Mouse (Mus musculus): ENCODE measurements at regions not wholly inside any gene's neighbourhood (a gene's known extent, or its start where the extent isn't known, plus 50 kb on each side); places are given as distances from the start of the nearest gene placed in this dataset.

DNA sequence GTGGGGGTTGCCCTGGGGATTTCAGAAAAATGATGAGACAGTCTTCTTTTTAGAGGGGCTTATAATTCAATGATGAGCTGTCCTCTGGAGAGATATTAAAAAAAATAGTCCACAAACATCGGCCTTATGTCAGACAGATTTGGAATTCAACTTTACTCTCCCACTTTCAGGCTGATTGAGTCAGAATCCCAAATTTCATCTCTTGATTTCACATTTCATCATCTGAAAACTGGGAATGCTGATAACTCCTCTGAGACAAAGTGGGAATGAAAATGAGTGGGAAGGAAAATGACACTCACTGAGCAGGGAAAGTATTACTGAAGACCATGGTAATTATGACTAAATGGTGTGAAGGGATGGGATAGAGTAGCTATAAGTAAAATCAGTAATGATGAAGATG, 239.1 kb downstream of the Plk2 start:
- Histone ChIP-seq H3K9ac (ENCODE audit: insufficient read depth, low read depth) (no peak overlapping the region), H3K36me3 (replicated peaks in 1 of 2; ENCODE audit: control insufficient read depth in 1 of 2, insufficient read depth in 1 of 2, low read length in 1 of 2) (no peaks in the 10 kb centered on the region), H3K4me3 (replicated peaks in 1 of 3; ENCODE audit: low read depth in 2 of 3, low read length in 2 of 3, poor library complexity in 1 of 3) (no peak overlapping the region), H3K27ac (ENCODE audit: insufficient read depth, low read depth) (no peak overlapping the region), H3K79me2 (replicated peaks; ENCODE audit: control insufficient read depth, extremely low read depth, insufficient read depth, poor library complexity, severe bottlenecking) (no peaks in the 10 kb centered on the region), H3K9me3 (replicated peaks; ENCODE audit: low read length) (no peaks in the 10 kb centered on the region), H3K4me2 (ENCODE audit: insufficient read depth, low read depth, poor library complexity, severe bottlenecking) (no peak overlapping the region), H3K4me1 (ENCODE audit: control insufficient read depth in 1 of 2, insufficient read depth in 2 of 2) (peaks cover 0 to 6% of the 10 kb centered on the region in 2 experiments; a peak in 1 of 4 replicates), H3K27me3 (replicated peaks) (no peaks in the 10 kb centered on the region)
- in situ Hi-C loops (cut with MboI; ENCODE audit: low pct_ligation_motif_present, low pct_unique_long_range_greater_than_20kb, low sequenced_read_pairs) (no loop called here), dilution Hi-C loops (cut with MboI; ENCODE audit: extremely low pct_ligation_motif_present, extremely low pct_unique_long_range_greater_than_20kb, low sequenced_read_pairs) (no loop called here)
- DNase-seq (ENCODE audit: extremely low read depth) = no peak
- TF ChIP-seq MAZ (IDR thresholded peaks at IDR 0.05; ENCODE audit: low read depth, low read length) (no peak), ZC3H11A (IDR thresholded peaks at IDR 0.05; ENCODE audit: low read depth, low read length) (no peak), IRF4 (IDR thresholded peaks at IDR 0.05; ENCODE audit: low read depth, low read length) (no peak), SMC3 (IDR thresholded peaks at IDR 0.05; ENCODE audit: low read depth, low read length) (no peak), EP300 (IDR thresholded peaks at IDR 0.05; ENCODE audit: low read length) (no peak), MAFK (IDR thresholded peaks at IDR 0.05; ENCODE audit: insufficient replicate concordance, low read length) (no peak), JUND (conservative IDR thresholded peaks at IDR 0.05; ENCODE audit: low read depth, low read length) (no peak), CTCF (conservative IDR thresholded peaks at IDR 0.05 in 1 of 2, IDR thresholded peaks at IDR 0.05 in 1 of 2; ENCODE audit: low read depth in 2 of 2, low read length in 2 of 2) (no peak), RAD21 (IDR thresholded peaks at IDR 0.05; ENCODE audit: low read depth, low read length) (no peak), NELFE (IDR thresholded peaks at IDR 0.05; ENCODE audit: low read depth, low read length) (no peak), ZMIZ1 (IDR thresholded peaks at IDR 0.05; ENCODE audit: low read depth, low read length) (no peak), ZNF384 (IDR thresholded peaks at IDR 0.05; ENCODE audit: low read depth, low read length) (no peak), HCFC1 (IDR thresholded peaks at IDR 0.05; ENCODE audit: low read depth, low read length) (no peak), NRF1 (IDR thresholded peaks at IDR 0.05; ENCODE audit: low read depth, low read length) (no peak), PAX5 (IDR thresholded peaks at IDR 0.05; ENCODE audit: low read length) (no peak), CHD1 (IDR thresholded peaks at IDR 0.05; ENCODE audit: low read depth, low read length) (no peak), POLR2A (IDR thresholded peaks at IDR 0.05; ENCODE audit: low read depth, low read length) (no peak), KAT2A (IDR thresholded peaks at IDR 0.05; ENCODE audit: insufficient replicate concordance, low read length) (no peak)

DNA sequence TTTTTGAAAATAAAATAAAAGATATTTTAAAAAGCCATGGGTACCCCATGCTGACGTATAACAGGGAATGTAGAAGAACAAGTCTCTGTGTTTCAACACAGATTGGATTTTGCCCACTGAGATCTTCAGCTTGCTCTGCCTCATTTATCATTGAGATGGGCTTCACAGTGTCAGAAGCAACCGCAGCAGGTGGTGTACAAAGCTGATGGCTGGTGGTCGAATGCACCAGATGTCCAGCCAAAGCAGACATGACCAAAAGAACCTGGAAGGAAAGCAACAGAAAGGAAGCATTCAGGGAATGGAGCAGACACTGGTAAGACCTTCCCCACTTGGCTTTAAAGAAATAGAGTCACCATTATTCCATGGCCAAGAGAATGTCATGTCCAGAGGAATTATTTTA, 247.9 kb downstream of the Plk2 start:
- dilution Hi-C loops (cut with MboI; ENCODE audit: extremely low pct_ligation_motif_present, extremely low pct_unique_long_range_greater_than_20kb, low sequenced_read_pairs) = no loop called here
- no peak overlapping the region for H3K27ac ChIP-seq (ENCODE audit: insufficient read depth, low read depth)
- H3K4me3 ChIP-seq (replicated peaks in 1 of 3; ENCODE audit: low read depth in 2 of 3, low read length in 2 of 3, poor library complexity in 1 of 3) = no peak overlapping the region
- in situ Hi-C loops (cut with MboI; ENCODE audit: low pct_ligation_motif_present, low pct_unique_long_range_greater_than_20kb, low sequenced_read_pairs) = no loop called here
- no peak overlapping the region for H3K9ac ChIP-seq (ENCODE audit: insufficient read depth, low read depth)
- TF ChIP-seq ZKSCAN1 (IDR thresholded peaks at IDR 0.05; ENCODE audit: borderline replicate concordance, low read depth, low read length) (no peak), NRF1 (IDR thresholded peaks at IDR 0.05; ENCODE audit: low read depth, low read length) (no peak), TCF12 (IDR thresholded peaks at IDR 0.05; ENCODE audit: low read depth, low read length) (no peak), JUN (IDR thresholded peaks at IDR 0.05; ENCODE audit: insufficient read depth, low read depth, low read length) (no peak), PAX5 (IDR thresholded peaks at IDR 0.05; ENCODE audit: low read length) (no peak), ZNF384 (IDR thresholded peaks at IDR 0.05; ENCODE audit: low read depth, low read length) (no peak), BHLHE40 (IDR thresholded peaks at IDR 0.05; ENCODE audit: low read depth, low read length) (no peak)
- H3K79me2 ChIP-seq (replicated peaks; ENCODE audit: control insufficient read depth, extremely low read depth, insufficient read depth, poor library complexity, severe bottlenecking) = no peaks in the 10 kb centered on the region
- no peaks in the 10 kb centered on the region for H3K9me3 ChIP-seq (replicated peaks; ENCODE audit: low read length)
- H3K27me3 ChIP-seq (replicated peaks) = no peaks in the 10 kb centered on the region
- H3K4me1 ChIP-seq (ENCODE audit: control insufficient read depth in 1 of 2, insufficient read depth in 2 of 2) = no peaks in the 10 kb centered on the region
- no peaks in the 10 kb centered on the region for H3K36me3 ChIP-seq (replicated peaks in 1 of 2; ENCODE audit: control insufficient read depth in 1 of 2, insufficient read depth in 1 of 2, low read length in 1 of 2)
- DNase-seq (ENCODE audit: extremely low read depth) = no peak
- no peak overlapping the region for H3K4me2 ChIP-seq (ENCODE audit: insufficient read depth, low read depth, poor library complexity, severe bottlenecking)

Data from CH12.LX (cell line).